16 mouse cellular contexts compared by ENCODE assay signal in the genomic region with DNA sequence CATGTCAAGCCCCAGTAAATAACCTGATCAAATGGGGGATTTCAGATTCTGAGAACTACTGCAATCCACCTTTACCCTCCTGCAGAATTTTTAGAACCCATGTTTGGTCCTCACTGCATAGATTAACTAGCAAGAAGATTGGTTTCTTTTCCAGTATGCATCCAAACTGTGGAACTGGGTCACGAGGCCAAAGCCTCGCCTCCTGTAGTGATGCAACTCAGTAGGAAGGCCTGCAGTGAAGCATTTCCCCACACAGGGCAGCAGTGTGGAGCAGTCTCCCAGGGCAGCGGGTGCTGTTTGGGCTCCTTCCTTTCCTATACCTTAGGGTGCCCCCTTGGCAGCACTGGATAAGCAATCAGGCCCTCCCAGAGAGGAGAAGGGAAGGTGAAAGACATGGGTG. TPM values are rescaled to one million over a fixed set of nuclear protein-coding genes. Genes with fewer than 3 reads are reported as not detected.
DNase-seq lines count a peak whose midpoint lies in the region; ATAC-seq and TF ChIP-seq lines count a peak whose summit lies in the region.
"Had no signal": no experiment of that assay in that cellular context is flagged by ENCODE, and none has a peak within 500 bp of the region (broad histone marks: within the 10 kb centered on the region; RNA-seq: fewer than 3 reads in every experiment).

No protein-coding gene starts in this region.

- H3K9ac ChIP-seq in forebrain, embryonic 15.5 days (replicated peaks), result no peak overlapping the region
- H3K9ac ChIP-seq in forebrain, embryonic 11.5 days (ENCODE audit: low read length), result no peak overlapping the region
- H3K9ac ChIP-seq in liver, embryonic 15.5 days, result no peak overlapping the region
- H3K9ac ChIP-seq: embryonic facial prominence, embryonic 12.5 days; neural tube, embryonic 12.5 days had no signal

- H3K4me2 ChIP-seq in forebrain, embryonic 15.5 days (replicated peaks), result no peak overlapping the region
- H3K4me2 ChIP-seq in forebrain, embryonic 11.5 days (ENCODE audit: low read depth, low read length, severe bottlenecking), result no peak overlapping the region
- no peak overlapping the region for H3K4me2 ChIP-seq in liver, embryonic 15.5 days
- H3K4me2 ChIP-seq: embryonic facial prominence, embryonic 12.5 days; neural tube, embryonic 12.5 days had no signal

- H3K27ac ChIP-seq in forebrain, embryonic 15.5 days (replicated peaks), result 0 out of 2 replicates have a peak overlapping the region, but pooled peaks have one; percentile 5
- no peak overlapping the region for H3K27ac ChIP-seq in forebrain, embryonic 11.5 days (ENCODE audit: low read depth, low read length)
- H3K27ac ChIP-seq in liver, embryonic 15.5 days (replicated peaks), result no peak overlapping the region
- H3K27ac ChIP-seq in kidney, adult 2 months (ENCODE audit: insufficient read depth, low read depth, low read length), result no peak overlapping the region
- H3K27ac ChIP-seq: embryonic facial prominence, embryonic 12.5 days; hindbrain, embryonic 10.5 days; neural tube, embryonic 12.5 days had no signal

- TF ChIP-seq CTCF in kidney, adult 2 months (conservative IDR thresholded peaks at IDR 0.05; ENCODE audit: insufficient read depth, insufficient read length, low read depth, low read length), result no peak

- H3K4me3 ChIP-seq in forebrain, embryonic 15.5 days, result no peak overlapping the region
- no peak overlapping the region for H3K4me3 ChIP-seq in forebrain, embryonic 11.5 days (ENCODE audit: low read depth, low read length)
- no peak overlapping the region for H3K4me3 ChIP-seq in liver, embryonic 15.5 days (replicated peaks)
- no peak overlapping the region for H3K4me3 ChIP-seq in kidney, adult 2 months (ENCODE audit: insufficient read depth, low read depth, low read length)
- H3K4me3 ChIP-seq: embryonic facial prominence, embryonic 12.5 days; hindbrain, embryonic 10.5 days; megakaryocyte, embryonic 14.5 days; neural tube, embryonic 12.5 days had no signal

- DNase-seq in forebrain, embryonic 11.5 days (ENCODE audit: low spot score), result no peak
- DNase-seq in liver, result no peak
- DNase-seq in adrenal gland, postnatal 25 days, result peak; percentile 15
- peak; percentile 38 for DNase-seq in lung, postnatal 36 days
- no peak for DNase-seq in embryo, embryonic 10 days (ENCODE audit: low spot score)
- DNase-seq in kidney, adult 2 months, result no peak
- DNase-seq: B cell, adult 2 months; kidney, adult 18-20 months; kidney, postnatal 14 days; right cerebral cortex, postnatal 25 days had no signal

- H3K9me3 ChIP-seq in forebrain, embryonic 15.5 days, result no peaks in the 10 kb centered on the region
- no peaks in the 10 kb centered on the region for H3K9me3 ChIP-seq in forebrain, embryonic 11.5 days (ENCODE audit: control insufficient read depth, low read length)
- no peaks in the 10 kb centered on the region for H3K9me3 ChIP-seq in liver, embryonic 15.5 days (replicated peaks)
- H3K9me3 ChIP-seq: embryonic facial prominence, embryonic 12.5 days; hindbrain, embryonic 10.5 days; megakaryocyte, embryonic 14.5 days; neural tube, embryonic 12.5 days had no signal

- no peak for TF ChIP-seq POLR2A in kidney, adult 2 months (IDR thresholded peaks at IDR 0.05; ENCODE audit: low read depth, low read length)

- H3K4me1 ChIP-seq in forebrain, embryonic 15.5 days, result no peaks in the 10 kb centered on the region
- H3K4me1 ChIP-seq in forebrain, embryonic 11.5 days (replicated peaks; ENCODE audit: control insufficient read depth, insufficient read depth, low read length), result no peaks in the 10 kb centered on the region
- H3K4me1 ChIP-seq in liver, embryonic 15.5 days (replicated peaks), result no peaks in the 10 kb centered on the region
- H3K4me1 ChIP-seq in kidney, adult 2 months (ENCODE audit: control insufficient read depth, insufficient read depth, low read length), result no peaks in the 10 kb centered on the region
- H3K4me1 ChIP-seq: embryonic facial prominence, embryonic 12.5 days; hindbrain, embryonic 10.5 days; megakaryocyte, embryonic 14.5 days; neural tube, embryonic 12.5 days had no signal

- peaks cover 63% of the 10 kb centered on the region for H3K36me3 ChIP-seq in forebrain, embryonic 15.5 days
- no peaks in the 10 kb centered on the region; the same call in 1 of the 2 replicates for H3K36me3 ChIP-seq in forebrain, embryonic 11.5 days (ENCODE audit: control insufficient read depth, insufficient read depth, low read length)
- peaks cover 52% of the 10 kb centered on the region for H3K36me3 ChIP-seq in liver, embryonic 15.5 days (replicated peaks)
- H3K36me3 ChIP-seq in kidney, adult 2 months (ENCODE audit: control insufficient read depth, insufficient read depth, low read length), result peaks cover 2% of the 10 kb centered on the region; the same call in 1 of the 2 replicates

- H3K27me3 ChIP-seq in forebrain, embryonic 15.5 days, result no peaks in the 10 kb centered on the region
- no peaks in the 10 kb centered on the region for H3K27me3 ChIP-seq in forebrain, embryonic 11.5 days (ENCODE audit: control insufficient read depth, insufficient read depth, low read length)
- no peaks in the 10 kb centered on the region for H3K27me3 ChIP-seq in liver, embryonic 15.5 days
- H3K27me3 ChIP-seq in kidney, adult 2 months (replicated peaks; ENCODE audit: control insufficient read depth, insufficient read depth, low read length), result no peaks in the 10 kb centered on the region
- H3K27me3 ChIP-seq: embryonic facial prominence, embryonic 12.5 days; megakaryocyte, embryonic 14.5 days; neural tube, embryonic 12.5 days had no signal

- 85% methylated on average over 3 of the region's 3 CpGs for WGBS in forebrain, embryonic 15.5 days
- WGBS in forebrain, embryonic 11.5 days, result 91% methylated on average over 3 of the region's 3 CpGs
- WGBS in liver, embryonic 15.5 days (ENCODE audit: insufficient replicate concordance), result 58% methylated on average over 3 of the region's 3 CpGs
- WGBS in kidney, adult 2 months, result 88% methylated on average over 3 of the region's 3 CpGs

- ATAC-seq in forebrain, embryonic 15.5 days (replicated peaks), result no peak
- no peak for ATAC-seq in forebrain, embryonic 11.5 days (replicated peaks; ENCODE audit: low FRiP score)
- peak; percentile 42; the same call in 1 of the 2 replicates for ATAC-seq in liver, embryonic 15.5 days (ENCODE audit: insufficient read depth)

RNA-seq across cellular contexts. Expression of a gene that starts 24.6 kb away (rescaled TPM):
- polyA plus RNA-seq in forebrain, embryonic 15.5 days (2015; fragmentation: Nextera tagmentation; extraction: Ambion mirVana), result 143 and 144 TPM in 2 replicates
- polyA plus RNA-seq in forebrain, embryonic 11.5 days (2014; fragmentation: Nextera tagmentation; extraction: Ambion mirVana), result 68.8 and 68.9 TPM in 2 replicates
- 17.2 and 18.5 TPM in 2 replicates for polyA plus RNA-seq in liver, embryonic 15.5 days (2015; fragmentation: Nextera tagmentation; extraction: Ambion mirVana)
- total RNA-seq in adrenal gland, postnatal 25 days (2021), result 73.8 and 89.1 TPM in 2 replicates
- polyA plus RNA-seq in kidney, adult 2 months (2012; rRNA removed), result 56.0 and 73.1 TPM in 2 replicates

Comparison
In these comparisons a context has a peak if more than half of its experiments do, and no peak if none do; other contexts are left out.
1. DNase-seq: peak in adrenal gland, postnatal 25 days (single experiment) and lung, postnatal 36 days (single experiment); none in forebrain, embryonic 11.5 days (single experiment), liver (single experiment), embryo, embryonic 10 days (single experiment) and kidney, adult 2 months (single experiment).